Mouse (Mus musculus): ENCODE measurements around the gene Ano8.

The Ano8 gene

DNA sequence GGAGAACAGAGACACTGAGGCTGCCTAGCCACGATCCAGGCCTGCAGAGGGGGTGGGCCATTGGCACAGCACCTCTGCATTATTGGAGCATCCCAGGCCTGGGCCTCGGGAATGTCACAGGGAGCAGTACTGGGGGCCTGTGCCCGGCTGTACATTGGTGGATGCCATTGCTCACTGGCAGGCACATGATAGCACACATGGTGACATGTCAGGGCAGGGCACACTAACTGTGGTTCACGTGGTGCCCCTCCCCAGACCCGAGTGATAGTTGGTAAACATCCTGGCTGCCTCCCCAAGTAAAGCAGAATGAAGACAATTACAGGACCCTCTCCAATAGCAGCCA lies 14.9 kb downstream of the Ano8 start:
- DNase-seq (ENCODE audit: low spot score) = no peak

- DNase-seq (ENCODE audit: low spot score) = no peak
Observed at GRCm38 (mm10) chr8:71470146-71470912, 15.4 kb downstream of the Ano8 start.

DNA sequence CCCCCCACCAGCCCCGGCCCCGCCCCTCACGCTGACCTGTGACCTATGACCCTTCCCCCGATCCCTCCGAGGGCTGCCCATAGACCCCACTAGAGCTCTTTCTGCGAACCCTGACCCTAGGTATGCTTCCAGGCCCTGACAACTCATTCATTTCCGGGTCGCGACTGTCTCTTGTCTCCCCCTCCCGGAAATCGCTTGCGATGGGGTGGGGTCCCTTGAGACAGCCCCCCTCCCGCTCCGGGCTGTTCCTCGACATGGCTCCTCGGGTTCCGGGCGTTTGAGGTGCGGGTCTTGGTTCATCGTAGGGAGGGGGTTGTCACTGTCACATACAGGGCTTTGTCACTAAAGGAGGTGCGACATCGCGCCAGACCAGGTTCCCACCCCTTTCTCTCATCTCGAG lies 16.4 kb downstream of the Ano8 start:
- DNase-seq (ENCODE audit: low spot score) = no peak

GRCm38 (mm10) chr8:71468916-71469315 lies 16.8 kb downstream of the Ano8 start, which contains the start of gene Dda1:
Dda1 (plus strand) TSS chr8:71469199.
- peak; percentile 89 for DNase-seq (ENCODE audit: low spot score)

DNA sequence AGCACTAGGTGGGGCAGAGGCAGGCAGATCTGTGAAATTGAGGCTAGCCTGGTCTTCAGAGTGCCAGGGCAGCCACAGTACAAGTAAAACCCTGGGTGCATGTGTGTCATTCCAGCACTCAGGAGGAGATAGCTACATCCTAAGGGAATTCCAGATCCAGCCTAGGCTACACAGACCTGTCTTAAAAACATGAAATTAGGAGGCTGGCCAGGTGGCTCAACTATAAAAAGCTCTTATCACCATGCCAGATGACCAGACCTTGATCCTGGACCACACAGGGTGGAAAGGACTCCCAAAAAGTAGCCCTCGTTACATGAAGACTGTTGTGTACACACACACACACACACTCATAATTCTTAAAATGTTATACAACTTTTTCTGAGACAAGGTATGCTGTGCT lies 17.8 kb downstream of the Ano8 start:
- no peak for DNase-seq (ENCODE audit: low spot score)

DNA sequence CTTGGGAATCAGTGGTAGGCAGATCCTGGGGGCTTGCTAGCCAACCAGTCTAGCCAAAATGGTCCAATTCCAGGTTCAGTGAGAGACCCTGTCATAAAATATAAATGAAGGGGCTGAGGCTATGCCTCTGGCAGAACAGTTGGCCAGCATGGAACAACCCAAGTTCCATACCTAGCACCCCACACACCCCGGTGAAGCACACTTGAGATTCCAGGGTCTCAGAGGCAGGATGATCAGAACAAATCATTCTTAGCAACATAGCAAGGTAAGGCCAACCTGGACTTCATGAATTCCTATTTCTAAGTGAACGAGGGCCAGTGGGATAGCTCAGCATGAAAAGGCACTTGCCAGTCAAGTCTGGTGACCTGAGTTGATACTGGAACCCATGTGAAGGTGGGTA lies 18.6 kb downstream of the Ano8 start:
- no peak for DNase-seq (ENCODE audit: low spot score)

DNA sequence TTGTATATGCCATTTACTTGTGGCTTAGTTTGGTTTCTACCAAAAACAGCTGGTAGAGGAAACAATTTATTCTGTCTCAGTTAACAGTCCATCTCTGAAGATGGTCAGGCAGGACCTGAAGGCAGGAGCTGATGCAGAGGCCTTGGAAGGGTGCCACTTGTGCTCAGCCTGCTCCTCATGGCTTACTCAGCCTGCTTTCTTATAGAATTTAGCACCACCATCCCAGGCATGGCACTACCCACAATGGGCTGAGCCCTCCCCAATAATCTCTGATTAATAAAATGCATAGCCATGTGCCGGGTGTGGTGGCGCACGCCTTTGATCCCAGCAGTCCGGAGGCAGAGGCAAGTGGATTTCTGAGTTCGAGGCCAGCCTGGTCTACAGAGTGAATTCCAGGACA lies 19.6 kb downstream of the Ano8 start:
- no peak for DNase-seq (ENCODE audit: low spot score)

- DNase-seq (ENCODE audit: low spot score) = no peak
Observed at GRCm38 (mm10) chr8:71465733-71466132, 20.0 kb downstream of the Ano8 start.

DNA sequence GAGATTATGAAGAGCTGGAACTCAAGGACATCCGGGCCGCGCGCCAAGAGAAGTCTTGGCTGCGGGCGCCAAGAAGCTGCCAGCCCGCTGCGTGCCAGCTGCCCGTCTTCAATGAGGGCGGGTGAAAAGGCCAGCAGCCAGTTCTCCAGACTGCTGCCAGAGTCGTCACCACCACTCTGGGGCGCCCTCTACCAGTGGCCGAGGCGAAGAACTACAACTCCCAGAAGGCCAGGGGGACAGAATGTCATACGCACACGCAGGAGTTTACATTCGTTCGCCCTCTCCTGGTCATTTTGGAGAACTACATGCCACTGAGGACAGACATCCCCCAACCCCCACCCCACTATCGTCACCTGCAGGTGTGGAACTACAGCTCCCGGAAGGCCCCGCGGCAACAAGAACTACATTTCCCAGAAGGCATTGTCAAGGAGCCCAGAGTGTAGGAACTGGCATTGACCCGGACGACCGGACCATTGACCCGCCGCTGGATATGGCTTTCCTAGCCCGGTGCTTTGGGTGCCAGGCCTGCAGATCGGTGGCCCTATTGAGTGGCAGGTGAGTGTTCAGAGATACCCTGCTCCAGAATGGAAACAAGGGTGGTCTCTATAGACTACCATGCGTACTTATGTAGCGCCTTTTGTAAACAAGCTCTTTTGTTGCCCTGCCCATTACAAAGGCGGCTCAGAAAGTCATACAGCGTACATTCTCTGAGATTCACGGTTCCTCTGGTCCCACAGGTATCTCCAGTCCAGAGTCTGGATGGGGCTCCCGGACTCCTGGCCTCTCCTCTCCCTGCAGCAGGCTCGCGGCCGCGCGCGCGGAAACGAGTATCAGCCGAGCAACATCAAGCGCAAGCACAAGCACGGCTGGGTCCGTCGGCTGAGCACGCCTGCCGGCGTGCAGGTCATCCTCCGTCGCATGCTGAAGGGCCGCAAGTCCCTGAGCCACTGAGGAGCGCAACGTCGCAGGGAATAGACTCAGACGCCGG lies 21.0 kb downstream of the Ano8 start, which contains the start of gene Mrpl34:
TSS of gene Mrpl34 (plus strand) at position 447 of the 988 bp plus-strand sequence.
- peak; percentile 96 for DNase-seq (ENCODE audit: low spot score)

DNA sequence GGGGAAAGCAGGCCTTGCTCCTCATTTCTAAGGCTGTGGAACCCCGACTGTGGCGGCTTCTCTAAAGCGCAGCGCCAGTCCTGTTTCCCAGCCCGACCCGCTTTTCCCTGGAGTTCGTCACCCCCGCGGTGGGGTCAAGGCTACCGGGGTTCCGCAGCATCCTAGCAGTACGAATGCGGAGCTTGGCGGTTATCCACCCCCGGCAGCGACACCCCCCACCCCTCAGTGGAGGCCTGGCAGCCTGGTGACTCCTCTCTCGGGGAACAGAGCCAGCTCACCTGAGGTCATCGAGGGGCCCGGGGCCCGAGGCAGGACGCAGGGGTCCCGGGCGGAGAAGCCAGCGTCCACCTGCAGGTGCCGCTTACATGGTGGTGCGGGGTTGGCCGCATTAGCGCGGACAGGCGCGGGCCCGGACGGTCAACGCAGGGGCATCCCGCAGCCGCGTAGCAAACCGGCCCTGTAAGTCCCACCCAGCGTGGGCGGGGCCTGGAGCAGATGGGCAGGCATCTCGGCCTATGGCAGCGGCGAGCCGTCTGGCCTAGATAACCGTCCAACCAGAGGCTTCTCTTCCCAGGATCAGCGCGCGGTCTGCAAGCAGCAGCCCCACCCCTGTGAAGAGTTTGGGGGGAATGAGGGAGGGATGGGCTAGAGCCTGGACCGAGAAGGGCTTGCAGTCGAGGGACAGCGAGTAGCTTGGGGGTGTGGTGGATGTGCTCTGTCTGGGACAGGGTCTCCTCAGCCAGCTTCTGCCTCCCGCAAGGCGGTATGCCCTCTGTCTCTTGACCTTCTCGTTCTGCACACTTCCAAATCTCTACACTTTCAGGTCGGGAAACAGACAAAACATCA lies 22.4 kb downstream of the Ano8 start, which contains the start of gene Abhd8:
TSS of gene Abhd8 (minus strand) at position 468 of the 846 bp plus-strand sequence.
- peak; percentile 96 for DNase-seq (ENCODE audit: low spot score)

DNA sequence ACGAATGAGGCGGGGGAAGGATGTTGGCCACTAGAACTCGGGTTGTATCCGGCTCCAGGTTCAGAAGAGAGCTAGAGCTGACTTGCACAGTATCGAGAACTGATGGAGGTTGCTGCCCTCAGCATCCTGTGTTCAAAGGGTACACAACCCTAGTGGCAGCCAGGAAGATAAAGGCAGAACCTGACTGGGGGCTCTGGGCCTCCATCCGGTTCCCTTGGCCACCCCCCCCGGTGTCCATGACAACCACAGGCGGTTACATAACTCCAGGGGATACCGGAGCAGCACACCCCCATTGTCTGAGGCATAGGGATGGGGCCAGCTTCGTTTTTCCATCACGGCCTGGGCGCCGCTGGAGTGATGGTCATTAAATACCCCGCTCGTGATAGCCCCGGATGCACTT lies 23.0 kb downstream of the Ano8 start:
- DNase-seq (ENCODE audit: low spot score) = no peak

- DNase-seq (ENCODE audit: low spot score) = no peak
Observed at GRCm38 (mm10) chr8:71462191-71462590, 23.6 kb downstream of the Ano8 start.

- no peak for DNase-seq (ENCODE audit: low spot score)
Observed at GRCm38 (mm10) chr8:71461152-71461840, 24.5 kb downstream of the Ano8 start.

DNA sequence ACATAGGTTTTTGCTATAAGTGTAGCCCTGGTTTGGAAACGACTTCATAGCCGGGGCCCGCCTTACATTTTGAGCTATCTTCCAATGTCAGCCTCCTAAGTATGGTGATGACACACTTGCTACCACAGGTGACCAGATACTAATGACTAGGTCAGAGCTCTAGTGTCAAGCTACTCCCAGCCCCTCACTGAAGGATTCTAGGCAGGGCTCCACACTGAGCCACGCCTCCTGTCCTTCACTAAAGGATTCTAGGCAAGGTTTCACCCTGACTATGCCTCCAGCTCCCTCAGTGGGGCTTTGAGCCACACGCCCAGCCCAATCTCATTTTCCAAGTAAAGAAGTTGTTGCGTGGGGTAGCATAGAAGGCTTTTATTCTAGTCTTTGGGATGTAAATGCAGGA lies 25.0 kb downstream of the Ano8 start:
- DNase-seq (ENCODE audit: low spot score) = no peak

DNA sequence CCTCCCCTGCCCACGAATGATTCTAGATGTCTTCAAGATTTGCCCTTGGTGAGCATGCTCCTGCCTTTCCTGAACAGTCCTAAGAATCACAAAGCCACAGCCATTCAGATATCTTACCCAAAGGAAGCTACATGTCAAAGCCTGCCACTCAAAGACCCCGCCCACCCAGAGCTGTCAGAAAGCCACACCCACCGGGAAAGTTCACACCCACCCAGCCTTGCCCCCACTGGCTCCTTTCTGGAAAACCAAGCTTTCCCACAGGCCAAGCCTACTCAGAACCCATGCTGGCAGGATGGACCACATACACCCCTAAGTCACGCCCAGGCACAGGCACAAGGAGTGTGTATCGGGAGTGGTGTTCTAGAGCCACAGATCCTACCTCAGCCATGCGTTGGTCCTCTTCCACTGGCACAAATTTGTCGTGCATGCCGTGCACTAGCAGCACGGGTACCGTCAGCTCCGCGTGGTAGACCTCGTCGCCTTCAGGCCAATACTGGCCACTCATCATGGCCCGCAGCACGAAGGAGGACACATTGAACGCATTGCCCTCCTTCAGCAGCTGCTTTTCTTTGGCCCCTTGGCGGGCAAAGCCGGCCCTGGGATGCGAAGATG lies 28.0 kb downstream of the Ano8 start:
- no peak for DNase-seq (ENCODE audit: low spot score)

- no peak for DNase-seq (ENCODE audit: low spot score)
Observed at GRCm38 (mm10) chr8:71456906-71457305, 28.9 kb downstream of the Ano8 start.

- no peak for DNase-seq (ENCODE audit: low spot score)
Observed at GRCm38 (mm10) chr8:71454668-71455067, 31.1 kb downstream of the Ano8 start.

- DNase-seq (ENCODE audit: low spot score) = no peak
Observed at GRCm38 (mm10) chr8:71452669-71453068, 33.1 kb downstream of the Ano8 start.

GRCm38 (mm10) chr8:71451777-71452176 lies 34.0 kb downstream of the Ano8 start:
- no peak for DNase-seq (ENCODE audit: low spot score)

DNA sequence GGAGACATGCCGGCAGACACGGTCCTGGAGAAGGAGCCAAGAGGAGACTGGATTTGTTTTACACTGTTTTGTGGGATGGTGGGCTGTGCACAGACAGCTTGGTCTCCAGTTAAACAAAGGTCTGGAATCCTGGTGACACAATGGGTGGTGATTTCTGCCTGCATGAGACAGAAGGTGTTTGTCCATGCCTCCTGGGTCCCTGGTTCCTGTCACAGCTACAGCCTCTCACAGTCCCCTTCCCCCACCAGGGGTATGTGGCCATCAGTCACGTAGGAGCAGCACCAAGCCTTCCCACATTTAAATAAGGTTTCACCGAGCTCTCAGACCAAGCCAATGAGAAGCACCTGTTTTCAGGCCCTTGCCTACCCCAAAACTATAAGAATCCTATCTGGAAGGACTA lies 34.4 kb downstream of the Ano8 start:
- no peak for DNase-seq (ENCODE audit: low spot score)

DNA sequence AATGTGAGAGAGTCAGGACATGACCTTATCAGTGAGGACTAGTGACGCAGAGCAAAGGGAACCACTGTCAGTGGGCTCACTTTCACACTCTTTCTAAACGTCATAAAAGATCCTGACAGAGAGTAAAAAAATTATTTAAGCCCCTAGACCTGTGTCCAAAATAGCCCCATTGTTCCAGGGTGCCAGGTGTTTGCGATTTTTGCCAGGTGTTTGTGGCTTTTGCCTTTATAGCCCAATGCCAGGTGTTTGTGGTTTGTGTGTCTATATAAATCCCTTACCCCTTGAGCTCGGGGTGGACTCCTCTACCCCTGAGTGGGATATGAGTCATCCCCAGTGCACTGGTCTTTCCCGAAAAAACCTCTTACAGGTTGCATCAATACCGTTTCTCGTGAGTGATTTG lies 40.7 kb downstream of the Ano8 start:
- DNase-seq (ENCODE audit: low spot score) = no peak
